Mouse (Mus musculus) heart, embryonic 12.5 days (tissue): ENCODE measurements around the gene Cldn24. TPM values are rescaled to one million over a fixed set of nuclear protein-coding genes. Genes with fewer than 3 reads are reported as not detected.
A peak's percentile ranks its signal among the peaks of the same experiment; 100 is the strongest.
"Not testable (repeated sequence)": the region's sequence is repeated elsewhere in the genome, so short reads cannot be mapped to it uniquely, and the experiment has no call there.

Source experiments
- ATAC-seq: fragments of 200-750 bp; cut with Nextera tagmentation; 2 replicates; pipeline ENCODE4 v1.8.0; 2017; ENCODE audit warnings: moderate TSS enrichment, moderate library complexity; ENCODE audit not compliant: insufficient number of reproducible peaks, low FRiP score
- H3K27ac ChIP-seq: fragments of 300-500 bp; sonication (generic); 2 replicates; pipeline ENCODE4 v1.5.1; 2016; ENCODE audit warnings: mild to moderate bottlenecking, moderate library complexity; ENCODE audit not compliant: poor library complexity, severe bottlenecking
- H3K27me3 ChIP-seq: fragments of 300-500 bp; sonication (generic); replicated peaks from 2 replicates; pipeline ENCODE4 v1.6.1; 2016; ENCODE audit warnings: mild to moderate bottlenecking, moderate library complexity
- H3K36me3 ChIP-seq: fragments of 300-500 bp; sonication (generic); 2 replicates; pipeline ENCODE4 v1.6.1; 2016; ENCODE audit warnings: mild to moderate bottlenecking, moderate library complexity
- H3K4me1 ChIP-seq: fragments of 300-500 bp; sonication (generic); replicated peaks from 2 replicates; pipeline ENCODE4 v1.6.1; 2016; ENCODE audit warnings: mild to moderate bottlenecking
- H3K4me2 ChIP-seq: fragments of 300-500 bp; sonication (generic); 2 replicates; pipeline ENCODE4 v1.6.1; 2016; ENCODE audit warnings: mild to moderate bottlenecking, moderate library complexity
- H3K4me3 ChIP-seq: fragments of 300-500 bp; sonication (generic); 2 replicates; pipeline ENCODE4 v1.5.1; 2016; ENCODE audit warnings: mild to moderate bottlenecking
- H3K9ac ChIP-seq: fragments of 300-500 bp; sonication (generic); 2 replicates; pipeline ENCODE4 v1.6.1; 2016; ENCODE audit warnings: mild to moderate bottlenecking, moderate library complexity
- H3K9me3 ChIP-seq: fragments of 300-500 bp; sonication (generic); replicated peaks from 2 replicates; pipeline ENCODE4 v1.6.1; 2016; ENCODE audit warnings: mild to moderate bottlenecking, moderate library complexity
- WGBS: fragments of 180-500 bp; shearing (Covaris S2); methylation state at CpG from one replicate; pipeline ENCODE4 v1.1.7; 2016; 5-methylcytosine and 5-hydroxymethylcytosine counted together
- polyA plus RNA-seq: library from polyadenylated mRNA; unstranded; fragments of >200 nt; fragmentation: Nextera tagmentation; extraction: Ambion mirVana; gene quantifications from 2 replicates; pipeline ENCODE4 v1.2.1, GENCODE M21; 2016

Gene Cldn24
- polyA plus RNA-seq, 1 experiment from 2014 or later = not detected

DNA sequence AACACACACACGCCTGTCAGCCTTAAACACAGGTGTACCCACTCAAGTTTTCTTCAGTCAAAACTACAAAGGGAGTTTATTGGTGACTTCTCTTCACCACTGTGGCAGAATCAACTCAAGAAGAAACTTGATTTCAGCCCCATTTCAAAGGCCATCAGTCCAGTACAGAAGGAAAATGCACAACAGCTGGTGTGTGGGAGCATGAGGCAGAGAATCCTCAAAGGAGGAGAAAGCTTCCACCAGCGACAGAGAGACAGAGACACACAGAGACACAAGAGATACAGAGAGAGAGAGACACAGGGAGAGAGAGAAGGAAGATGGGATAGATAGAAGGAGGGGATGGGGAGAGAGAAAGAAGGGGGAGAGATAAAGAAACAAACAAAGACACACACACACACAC, 19.6 kb upstream of the Cldn24 start:
- no peak overlapping the region for H3K4me2 ChIP-seq
- H3K4me1 ChIP-seq = peaks cover 5% of the 10 kb centered on the region
- H3K9ac ChIP-seq = no peak overlapping the region
- 68% methylated on average over 2 of the region's 2 CpGs for WGBS
- H3K36me3 ChIP-seq = no peaks in the 10 kb centered on the region
- H3K9me3 ChIP-seq = peaks cover 3% of the 10 kb centered on the region; the same call in 1 of the 2 replicates
- H3K4me3 ChIP-seq = no peak overlapping the region
- ATAC-seq = no peak
- H3K27me3 ChIP-seq = no peaks in the 10 kb centered on the region
- no peak overlapping the region for H3K27ac ChIP-seq

GRCm38 (mm10) chr8:47804262-47804661, 17.7 kb upstream of the Cldn24 start:
- ATAC-seq = no peak

GRCm38 (mm10) chr8:47809970-47810665, 11.8 kb upstream of the Cldn24 start:
- no peak overlapping the region for H3K4me3 ChIP-seq
- ATAC-seq = no peak
- H3K9me3 ChIP-seq = no peaks in the 10 kb centered on the region
- H3K9ac ChIP-seq = no peak overlapping the region
- WGBS = 62% methylated on average over 14 of the region's 14 CpGs
- peaks cover 10% of the 10 kb centered on the region for H3K4me1 ChIP-seq
- H3K36me3 ChIP-seq = no peaks in the 10 kb centered on the region
- no peak overlapping the region for H3K4me2 ChIP-seq
- no peaks in the 10 kb centered on the region for H3K27me3 ChIP-seq
- peak overlapping the region; percentile 18; the same call in 1 of the 2 replicates for H3K27ac ChIP-seq

More at GRCm38 (mm10) chr8:47804262-47804661, 17.7 kb upstream of the Cldn24 start:
- H3K36me3 ChIP-seq = no peaks in the 10 kb centered on the region
- no peak overlapping the region for H3K4me3 ChIP-seq
- H3K27me3 ChIP-seq = no peaks in the 10 kb centered on the region
- H3K9me3 ChIP-seq = peaks cover 3% of the 10 kb centered on the region; the same call in 1 of the 2 replicates
- H3K9ac ChIP-seq = no peak overlapping the region
- H3K4me2 ChIP-seq = no peak overlapping the region
- no peak overlapping the region for H3K27ac ChIP-seq
- 82% methylated on average over 1 of the region's 1 CpGs for WGBS
- H3K4me1 ChIP-seq = peaks cover 5% of the 10 kb centered on the region

- Histone ChIP-seq H3K4me2 (no peak overlapping the region), H3K9me3 (no peaks in the 10 kb centered on the region), H3K4me3 (no peak overlapping the region), H3K27me3 (no peaks in the 10 kb centered on the region), H3K36me3 (no peaks in the 10 kb centered on the region), H3K9ac (no peak overlapping the region), H3K4me1 (peaks cover 10% of the 10 kb centered on the region), H3K27ac (no peak overlapping the region)
- ATAC-seq = no peak
- 72% methylated on average over 7 of the region's 7 CpGs for WGBS
These were observed 11.3 kb upstream of the Cldn24 start for GRCm38 (mm10) chr8:47810666-47811015.

- Histone ChIP-seq H3K4me2 (no peak overlapping the region), H3K9ac (no peak overlapping the region), H3K9me3 (no peaks in the 10 kb centered on the region), H3K27ac (no peak overlapping the region), H3K4me3 (no peak overlapping the region), H3K36me3 (no peaks in the 10 kb centered on the region), H3K4me1 (peaks cover 10% of the 10 kb centered on the region), H3K27me3 (no peaks in the 10 kb centered on the region)
- 82% methylated on average over 12 of the region's 12 CpGs for WGBS
- ATAC-seq = no peak
These were observed 10.7 kb upstream of the Cldn24 start for GRCm38 (mm10) chr8:47811221-47811620.

DNA sequence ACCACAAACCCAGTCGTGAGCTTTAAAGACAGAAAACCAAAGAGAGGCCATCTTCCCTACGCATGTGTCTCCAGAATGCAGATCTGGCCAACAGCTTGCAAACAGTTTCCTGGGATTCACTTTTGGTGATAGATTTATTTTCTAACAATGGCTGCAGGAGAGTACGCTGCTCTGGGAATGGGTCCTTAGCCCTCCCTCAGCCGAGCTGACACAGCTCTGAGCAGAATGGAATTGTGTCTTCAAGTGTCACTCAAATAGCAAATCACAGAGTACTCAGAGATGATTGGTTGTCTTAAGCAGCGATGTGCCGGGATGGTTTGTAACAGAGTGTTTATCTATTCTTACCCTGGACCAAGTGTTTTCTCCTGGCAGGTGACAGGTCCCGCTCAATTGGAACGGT, 2.9 kb upstream of the Cldn24 start:
- H3K4me3 ChIP-seq = no peak overlapping the region
- 79% methylated on average over 8 of the region's 8 CpGs for WGBS
- no peaks in the 10 kb centered on the region for H3K4me1 ChIP-seq
- H3K4me2 ChIP-seq = no peak overlapping the region
- no peak for ATAC-seq
- no peaks in the 10 kb centered on the region for H3K27me3 ChIP-seq
- 0 out of 2 replicates have a peak, but pooled peaks cover 3% of the 10 kb centered on the region for H3K9me3 ChIP-seq
- H3K9ac ChIP-seq = no peak overlapping the region
- H3K27ac ChIP-seq = no peak overlapping the region
- H3K36me3 ChIP-seq = no peaks in the 10 kb centered on the region

DNA sequence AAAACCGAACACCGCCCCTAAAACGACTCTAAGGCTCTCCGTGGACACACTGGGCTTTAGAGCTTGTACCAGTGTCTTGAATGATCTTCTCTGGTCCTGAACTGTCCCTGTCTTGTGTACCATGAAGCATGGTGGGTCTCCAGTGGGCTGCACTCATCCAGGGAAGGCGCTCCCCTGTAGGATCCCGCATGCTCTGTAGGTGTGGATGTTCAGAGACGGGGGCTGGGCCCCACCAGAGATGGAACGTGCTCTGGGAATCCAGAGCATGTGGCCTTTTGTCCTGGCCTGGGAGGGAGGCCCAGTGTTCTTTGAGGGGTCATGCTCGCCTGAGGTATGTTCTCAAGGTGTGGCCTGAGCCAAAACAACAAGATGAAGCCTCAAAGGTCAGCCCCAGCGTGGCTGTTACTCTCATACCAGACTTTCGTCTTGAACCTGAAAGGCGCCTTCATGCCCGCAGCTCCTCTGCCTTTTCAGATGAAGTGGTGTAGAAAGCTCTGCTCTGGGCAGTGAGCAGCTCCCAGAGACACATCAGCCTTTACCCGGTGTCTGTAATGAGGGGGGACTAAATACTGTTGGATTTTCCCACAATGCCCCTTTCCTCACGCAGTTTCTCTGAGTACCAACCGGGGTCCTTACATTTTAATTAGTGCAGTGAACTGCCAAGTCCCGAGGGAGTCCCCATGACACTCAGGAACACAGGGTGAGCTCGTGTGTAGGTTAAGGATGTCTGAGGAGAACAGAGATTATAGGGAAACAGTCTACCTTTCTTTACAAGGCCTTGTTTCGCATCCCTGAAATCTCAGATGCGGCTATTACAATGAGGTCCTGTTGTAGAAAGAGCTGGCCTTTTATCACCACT, 800 bp upstream of the Cldn24 start:
- no peaks in the 10 kb centered on the region for H3K27me3 ChIP-seq

DNA sequence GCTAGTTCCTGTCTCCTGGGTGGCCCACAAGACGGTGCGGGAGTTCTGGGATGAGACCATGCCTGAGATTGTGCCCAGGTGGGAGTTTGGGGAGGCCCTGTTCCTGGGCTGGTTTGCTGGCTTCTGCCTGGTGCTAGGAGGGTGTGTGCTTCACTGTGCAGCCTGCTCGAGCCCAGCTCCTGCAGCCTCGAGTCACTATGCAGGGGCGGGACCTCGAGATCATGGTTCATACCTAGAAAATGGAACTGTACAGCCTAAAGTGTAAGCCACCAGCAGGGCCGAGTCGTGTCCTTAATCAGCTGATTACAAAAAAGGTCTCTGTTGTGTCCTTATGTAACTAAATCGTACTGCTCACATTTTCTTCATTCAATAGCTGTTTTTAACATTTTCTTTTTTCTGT, 598 bp downstream of the Cldn24 start:
- not testable (repeated sequence) for H3K4me2 ChIP-seq, H3K9ac ChIP-seq, H3K36me3 ChIP-seq, H3K27me3 ChIP-seq, H3K4me1 ChIP-seq, H3K27ac ChIP-seq, H3K9me3 ChIP-seq, H3K4me3 ChIP-seq, ATAC-seq
- WGBS = 75% methylated on average over 7 of the region's 9 CpGs

More for the DNA sequence above, 800 bp upstream of the Cldn24 start:
- Histone ChIP-seq H3K36me3 (no peaks in the 10 kb centered on the region), H3K9me3 (0 out of 2 replicates have a peak, but pooled peaks cover 3% of the 10 kb centered on the region), H3K27ac (no peak overlapping the region), H3K4me3 (no peak overlapping the region), H3K4me2 (no peak overlapping the region), H3K9ac (no peak overlapping the region), H3K4me1 (peaks cover 9% of the 10 kb centered on the region)
- no peak for ATAC-seq
- WGBS = 81% methylated on average over 20 of the region's 20 CpGs

DNA sequence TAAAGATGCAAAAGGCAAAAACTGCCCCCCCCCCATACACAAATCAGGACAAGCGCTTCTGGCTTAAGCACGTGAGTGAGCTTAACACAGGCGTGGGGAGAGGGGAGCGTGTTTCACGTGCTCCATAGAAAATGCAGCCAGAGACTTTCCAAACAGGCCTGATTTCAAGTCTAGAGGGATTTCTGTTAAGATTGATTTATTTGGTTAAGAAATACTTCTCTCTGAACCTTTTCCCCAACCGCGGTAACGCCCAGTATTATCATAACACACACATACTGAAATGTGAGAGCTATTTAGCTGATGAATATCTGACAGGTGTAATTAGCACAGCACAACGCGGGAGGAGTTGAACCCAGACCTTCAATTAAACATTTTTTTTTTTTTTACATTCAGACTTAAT, 1.8 kb downstream of the Cldn24 start:
- H3K27me3 ChIP-seq = no peaks in the 10 kb centered on the region
- no peak overlapping the region for H3K4me2 ChIP-seq
- H3K4me3 ChIP-seq = no peak overlapping the region
- H3K9ac ChIP-seq = no peak overlapping the region
- no peak for ATAC-seq
- peaks cover 15% of the 10 kb centered on the region for H3K36me3 ChIP-seq
- WGBS = 79% methylated on average over 10 of the region's 10 CpGs
- no peak overlapping the region for H3K27ac ChIP-seq
- 0 out of 2 replicates have a peak, but pooled peaks cover 3% of the 10 kb centered on the region for H3K9me3 ChIP-seq
- H3K4me1 ChIP-seq = peaks cover 9% of the 10 kb centered on the region

DNA sequence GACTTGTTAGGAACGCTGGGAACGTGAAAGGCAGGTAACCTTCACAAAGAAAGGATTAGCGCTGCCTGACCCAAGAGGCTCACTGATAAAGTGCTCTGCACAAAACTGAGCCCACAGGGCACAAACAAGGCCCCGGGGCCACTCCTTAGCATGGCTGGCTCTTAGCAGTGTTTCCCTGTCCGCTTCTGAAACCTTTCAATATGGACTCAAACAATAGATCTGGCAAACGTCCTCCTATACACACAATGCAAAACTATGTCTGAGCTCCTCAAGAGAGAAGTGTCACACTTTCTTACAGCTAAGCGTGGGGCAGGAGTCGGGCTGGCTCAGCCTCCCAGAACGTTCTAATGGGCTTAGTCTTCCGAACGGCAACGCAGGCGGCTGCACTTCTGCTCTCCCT, 2.2 kb downstream of the Cldn24 start, which contains the start of gene Cldn22:
TSS of gene Cldn22 (plus strand) at position 301 of the 400 bp plus-strand sequence.
- WGBS = 69% methylated on average over 13 of the region's 13 CpGs
- no peak for ATAC-seq
- Histone ChIP-seq H3K9me3 (0 out of 2 replicates have a peak, but pooled peaks cover 3% of the 10 kb centered on the region), H3K4me2 (no peak within 1 kb of the TSS), H3K36me3 (peaks cover 19% of the 10 kb centered on the region), H3K27me3 (no peaks in the 10 kb centered on the region), H3K27ac (no peak within 1 kb of the TSS), H3K9ac (no peak within 1 kb of the TSS), H3K4me1 (peaks cover 9% of the 10 kb centered on the region), H3K4me3 (no peak within 1 kb of the TSS)

DNA sequence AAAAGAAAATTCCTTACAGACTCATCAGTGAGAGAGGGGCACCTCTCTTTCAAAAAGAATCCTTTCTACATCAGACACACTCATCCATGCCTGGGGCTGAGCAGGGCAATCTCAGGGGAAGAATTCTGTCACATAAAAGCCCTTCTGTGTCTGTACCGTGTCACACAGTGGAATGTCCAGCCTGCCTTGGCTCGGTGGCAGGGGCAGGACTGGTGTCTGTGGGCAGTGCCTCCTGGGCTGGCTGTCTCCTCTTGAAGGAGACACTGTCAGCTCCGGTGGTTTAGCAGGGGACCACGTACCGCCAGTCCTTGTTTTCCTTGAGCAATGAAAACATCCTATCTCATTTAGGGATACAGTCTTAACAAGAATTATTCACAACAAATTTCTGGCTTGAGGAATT, 3.7 kb downstream of the Cldn24 start:
- H3K4me2 ChIP-seq = no peak overlapping the region
- H3K4me3 ChIP-seq = no peak overlapping the region
- no peaks in the 10 kb centered on the region for H3K9me3 ChIP-seq
- 22% methylated on average over 5 of the region's 5 CpGs for WGBS
- H3K27ac ChIP-seq = no peak overlapping the region
- peaks cover 9% of the 10 kb centered on the region for H3K4me1 ChIP-seq
- peaks cover 33% of the 10 kb centered on the region for H3K36me3 ChIP-seq
- no peak for ATAC-seq
- no peaks in the 10 kb centered on the region for H3K27me3 ChIP-seq
- H3K9ac ChIP-seq = no peak overlapping the region
